Mouse (Mus musculus): ENCODE results near the gene Tmem238l.

Tmem238l gene

DNA sequence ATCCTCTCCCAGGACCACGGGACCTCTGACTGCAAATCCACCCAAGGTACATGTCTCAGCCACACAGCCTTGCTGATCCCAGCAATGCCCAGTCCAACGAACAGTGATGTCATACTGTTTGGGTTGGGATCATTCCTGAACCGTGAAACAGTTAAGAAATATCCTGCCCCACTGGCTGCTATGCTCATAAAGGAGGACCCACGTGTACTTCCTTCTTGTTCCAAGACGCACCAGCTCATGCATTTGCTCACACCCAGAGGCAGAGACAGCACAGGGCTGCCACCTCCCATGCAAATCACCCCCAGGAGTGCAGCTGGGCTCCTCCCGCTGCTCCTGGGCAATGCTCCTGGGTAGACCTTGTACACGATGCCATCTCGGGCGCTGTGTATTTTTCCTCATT, at the start of gene Tmem238l:
Tmem238l (plus strand) TSS at position 336 of the 400 bp plus-strand sequence.
- no peak for DNase-seq (ENCODE audit: low spot score)

DNA sequence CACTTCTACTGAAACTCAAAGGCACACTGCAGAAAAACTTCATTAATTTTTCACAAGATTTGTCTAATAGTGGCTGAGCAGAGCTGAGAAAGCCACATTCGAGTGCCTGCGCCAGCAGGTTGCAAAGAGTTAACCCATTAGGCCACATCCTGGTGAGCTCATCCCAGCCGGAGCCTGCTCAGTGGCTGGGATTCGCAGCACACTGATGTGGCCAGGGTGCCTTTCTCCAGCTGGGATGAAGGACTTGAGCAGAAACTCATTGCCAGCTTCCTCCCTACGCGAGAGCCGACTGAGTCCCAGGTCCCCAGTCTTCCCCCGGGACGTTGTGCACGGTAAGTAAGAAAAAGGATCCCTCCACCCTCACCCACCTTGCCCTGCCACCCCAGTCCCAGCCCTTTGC, 44.6 kb upstream of the Tmem238l start, which contains the start of gene Pirt:
Pirt (plus strand) TSS at position 171 of the 400 bp plus-strand sequence.
- no peak for DNase-seq (ENCODE audit: low spot score)

GRCm38 (mm10) chr11:66912531-66913458, 43.6 kb upstream of the Tmem238l start:
- DNase-seq (ENCODE audit: low spot score), result no peak

- DNase-seq (ENCODE audit: low spot score), result peak; percentile 11
These were observed 42.2 kb upstream of the Tmem238l start for GRCm38 (mm10) chr11:66914249-66914648.

- DNase-seq (ENCODE audit: low spot score), result no peak
These were observed 36.4 kb upstream of the Tmem238l start for GRCm38 (mm10) chr11:66920012-66920411.

GRCm38 (mm10) chr11:66924095-66924823, 32.2 kb upstream of the Tmem238l start:
- no peak for DNase-seq (ENCODE audit: low spot score)

GRCm38 (mm10) chr11:66928311-66928710, 28.1 kb upstream of the Tmem238l start:
- DNase-seq (ENCODE audit: low spot score), result no peak

DNA sequence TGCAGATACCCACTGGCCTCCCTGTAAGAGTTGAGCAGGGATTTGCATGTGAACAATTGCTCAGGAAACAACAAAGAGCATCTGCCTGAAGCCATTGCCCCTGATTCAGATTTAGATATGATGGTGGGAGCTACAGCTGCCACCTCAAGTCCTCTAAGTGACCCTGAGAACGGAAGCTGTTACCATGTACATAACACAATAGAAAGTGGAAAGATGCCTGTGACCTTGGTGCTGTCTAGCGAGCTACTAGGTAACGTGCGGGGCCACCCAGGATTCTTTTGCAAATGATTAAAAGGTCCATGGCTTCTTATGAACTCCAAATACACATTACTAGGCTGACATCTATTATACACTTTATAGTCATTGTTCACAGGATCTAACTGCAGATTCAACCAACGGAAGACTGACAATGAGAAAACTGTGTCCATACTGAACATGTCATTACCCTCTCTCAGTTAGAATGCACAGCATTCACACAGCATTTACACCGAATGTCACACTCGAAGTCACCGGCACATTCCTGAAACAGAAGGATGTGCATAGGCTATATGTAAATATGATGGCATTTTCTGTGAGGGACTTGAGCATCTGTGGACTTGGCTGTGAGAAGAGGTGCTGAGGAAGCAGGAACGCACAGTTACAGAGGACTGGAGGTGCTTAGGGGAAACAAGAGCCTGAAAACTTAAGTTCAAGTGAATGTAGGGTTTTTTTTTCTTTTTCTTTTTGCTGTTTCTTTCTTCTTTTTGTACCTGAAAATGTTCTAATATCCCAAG, 23.4 kb upstream of the Tmem238l start:
- DNase-seq (ENCODE audit: low spot score), result no peak

GRCm38 (mm10) chr11:66934428-66935173, 21.8 kb upstream of the Tmem238l start:
- DNase-seq (ENCODE audit: low spot score), result no peak

- DNase-seq (ENCODE audit: low spot score), result no peak
These were observed 14.4 kb upstream of the Tmem238l start for GRCm38 (mm10) chr11:66942011-66942410.

DNA sequence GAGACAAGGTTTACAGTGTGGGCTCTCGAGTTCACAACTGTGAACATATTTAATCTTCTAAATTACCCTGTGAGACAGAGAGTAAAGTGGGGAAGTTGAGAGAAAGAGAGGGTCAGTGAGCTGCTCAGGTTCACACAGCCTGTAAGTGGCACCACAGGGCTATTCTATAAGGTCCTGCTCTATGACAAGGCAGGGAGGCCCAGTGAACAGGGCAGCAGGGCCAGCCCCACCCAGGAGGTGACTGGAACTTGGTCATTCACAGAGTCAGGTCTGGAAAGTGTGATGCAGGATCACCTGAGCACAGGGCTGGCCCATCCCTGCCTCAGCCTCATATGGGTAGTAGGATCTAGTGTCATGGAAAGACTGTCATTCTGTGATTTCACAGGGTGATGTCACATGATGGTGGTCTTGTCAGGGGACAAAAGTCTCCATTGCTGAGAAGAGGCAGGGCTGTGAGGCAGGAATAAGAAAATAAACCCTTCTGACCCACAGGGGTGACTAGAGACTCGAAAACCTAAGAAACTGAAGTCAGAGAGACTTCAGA, 11.1 kb upstream of the Tmem238l start:
- DNase-seq (ENCODE audit: low spot score), result no peak

GRCm38 (mm10) chr11:66946521-66946920, 9.9 kb upstream of the Tmem238l start:
- no peak for DNase-seq (ENCODE audit: low spot score)

DNA sequence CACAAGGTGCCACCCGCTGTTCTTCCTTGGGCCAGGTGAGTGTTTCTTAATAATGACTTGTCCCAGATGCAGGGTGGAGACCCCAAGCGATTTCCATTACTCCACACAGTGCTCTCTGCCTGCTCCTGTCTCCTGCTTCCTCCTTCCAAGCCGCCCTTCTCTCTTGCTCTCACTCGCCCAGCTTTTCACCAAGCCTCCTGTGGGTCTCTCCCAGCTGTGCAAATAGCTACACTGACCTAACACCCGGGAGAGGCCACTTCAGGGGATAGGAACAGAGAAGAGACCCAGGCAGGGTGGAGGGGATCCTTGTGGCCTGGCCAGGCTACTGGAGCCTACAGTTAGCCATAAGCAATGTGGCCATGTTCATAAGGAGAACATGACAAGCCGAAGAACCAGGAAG, 9.5 kb upstream of the Tmem238l start:
- no peak for DNase-seq (ENCODE audit: low spot score)

- no peak for DNase-seq (ENCODE audit: low spot score)
These were observed 4.4 kb downstream of the Tmem238l start for GRCm38 (mm10) chr11:66960797-66961196.

DNA sequence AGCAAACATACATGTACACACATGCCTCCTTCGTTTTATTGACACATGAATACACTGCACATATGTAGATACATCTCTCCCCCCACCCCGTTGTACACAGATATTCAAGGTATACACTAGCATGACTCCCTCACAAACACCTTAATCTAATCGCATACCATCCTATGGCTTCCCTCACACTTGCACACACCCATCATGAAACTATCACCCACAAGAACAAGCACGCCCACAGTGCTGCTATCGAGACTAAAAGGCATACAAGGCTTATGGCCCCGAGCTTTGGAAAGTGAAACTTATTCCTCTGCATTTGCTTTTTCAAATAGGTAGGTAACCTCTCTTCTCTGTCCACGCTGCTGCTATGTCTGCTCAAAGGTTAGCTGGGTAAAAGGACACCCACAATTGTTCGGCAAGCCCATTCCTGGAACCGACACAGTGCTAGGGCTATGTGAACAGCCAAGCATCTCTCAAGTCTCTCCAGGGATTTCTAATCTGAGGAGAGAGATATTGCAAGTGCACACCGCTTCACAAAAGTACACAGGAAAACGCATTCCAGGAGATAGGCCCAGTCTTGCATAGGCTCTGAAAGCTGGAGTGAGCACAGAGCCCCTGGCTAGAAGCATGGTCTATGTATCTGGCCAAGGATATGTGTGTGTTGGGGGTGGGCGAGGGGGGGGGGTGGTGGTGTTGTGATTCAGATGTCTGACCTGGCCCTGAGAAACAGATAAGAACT, 5.2 kb downstream of the Tmem238l start:
- DNase-seq (ENCODE audit: low spot score), result no peak

DNA sequence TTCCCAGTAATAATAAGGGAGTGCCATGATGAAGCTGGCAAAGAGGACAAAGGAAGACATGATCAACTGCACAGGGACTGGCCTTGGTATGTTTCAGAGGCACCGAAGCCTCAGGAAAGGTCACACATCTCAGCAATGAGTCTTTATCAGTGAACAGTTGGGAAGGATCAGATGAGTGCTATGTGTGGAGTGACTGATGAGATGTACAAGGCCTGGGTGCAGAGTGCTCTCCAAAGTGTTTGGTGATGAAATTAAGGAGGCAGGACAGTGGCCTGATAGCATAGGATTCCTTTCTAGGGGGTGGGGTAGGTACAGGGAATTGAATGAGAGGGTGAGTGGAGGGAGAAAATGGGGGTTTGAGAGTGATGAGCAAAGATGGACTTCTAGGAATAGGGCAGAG, 7.0 kb downstream of the Tmem238l start:
- DNase-seq (ENCODE audit: low spot score), result no peak

DNA sequence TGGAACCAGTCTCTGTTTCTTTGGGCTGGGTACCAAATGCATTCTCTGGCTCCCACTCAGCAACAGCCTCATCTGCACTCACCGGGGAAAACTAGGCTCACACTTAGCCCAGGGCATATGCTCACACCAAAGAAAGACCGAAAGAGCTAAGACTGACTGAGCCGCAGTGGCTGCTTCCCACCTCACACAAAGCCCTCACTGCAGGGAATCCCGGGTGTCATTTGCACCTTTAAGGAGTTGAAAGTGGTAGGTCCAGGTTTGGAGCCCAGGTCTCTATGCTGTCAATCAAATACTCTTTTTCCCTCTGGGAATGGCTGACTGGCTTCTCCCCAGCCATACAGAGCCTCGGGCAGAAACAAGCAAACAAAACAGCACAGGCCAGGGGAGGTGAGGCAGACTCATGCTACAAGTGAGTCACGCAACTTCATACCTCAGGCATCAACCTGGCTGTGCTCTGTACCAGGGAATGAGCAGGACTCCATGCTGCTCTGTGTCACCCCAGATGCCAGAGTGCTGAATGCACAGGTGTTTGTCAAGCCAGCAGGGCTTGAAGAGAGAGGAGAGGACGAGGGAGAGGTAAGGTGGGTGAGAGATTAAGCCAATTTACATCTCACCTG, 10.2 kb downstream of the Tmem238l start:
- DNase-seq (ENCODE audit: low spot score), result no peak

DNA sequence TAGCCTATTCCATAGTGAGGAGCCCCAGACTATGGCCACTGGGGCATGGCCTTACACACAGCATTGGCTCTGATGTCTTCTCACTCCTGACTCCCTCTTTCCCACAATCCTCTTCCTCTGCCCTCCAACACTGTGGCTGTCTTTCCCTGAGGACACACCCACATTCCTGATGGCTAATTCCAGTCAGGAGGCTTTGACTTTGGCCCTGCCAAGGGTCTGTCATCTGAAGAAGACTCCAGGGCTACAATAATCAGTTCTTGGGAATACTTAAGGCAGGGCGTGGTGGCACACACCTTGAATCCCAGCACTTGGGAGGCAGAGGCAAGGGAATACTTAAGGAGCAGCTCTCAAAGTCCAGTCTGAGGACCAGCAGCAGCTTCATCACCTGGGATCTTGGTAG, 12.1 kb downstream of the Tmem238l start:
- DNase-seq (ENCODE audit: low spot score), result no peak

GRCm38 (mm10) chr11:66973507-66973906, 17.1 kb downstream of the Tmem238l start:
- DNase-seq (ENCODE audit: low spot score), result no peak

Data from ovary, postnatal 14 days (tissue).